Mouse (Mus musculus) cortical plate, adult 2 months (tissue): ENCODE data around the gene Wnt2b.

Source experiments
- CTCF ChIP-seq: fragments of 200-500 bp; IDR thresholded peaks from 2 replicates; pipeline ENCODE4 v1.5.1; 2011; ENCODE audit warnings: mild to moderate bottlenecking, control low read depth, low read length; ENCODE audit not compliant: insufficient read depth; ENCODE audit errors: extremely low read depth
- POLR2A ChIP-seq: fragments of 200-500 bp; IDR thresholded peaks from 2 replicates; pipeline ENCODE4 v1.6.1; 2011; ENCODE audit warnings: mild to moderate bottlenecking, low read length, control low read depth; ENCODE audit not compliant: insufficient read depth; ENCODE audit errors: extremely low read depth

DNA sequence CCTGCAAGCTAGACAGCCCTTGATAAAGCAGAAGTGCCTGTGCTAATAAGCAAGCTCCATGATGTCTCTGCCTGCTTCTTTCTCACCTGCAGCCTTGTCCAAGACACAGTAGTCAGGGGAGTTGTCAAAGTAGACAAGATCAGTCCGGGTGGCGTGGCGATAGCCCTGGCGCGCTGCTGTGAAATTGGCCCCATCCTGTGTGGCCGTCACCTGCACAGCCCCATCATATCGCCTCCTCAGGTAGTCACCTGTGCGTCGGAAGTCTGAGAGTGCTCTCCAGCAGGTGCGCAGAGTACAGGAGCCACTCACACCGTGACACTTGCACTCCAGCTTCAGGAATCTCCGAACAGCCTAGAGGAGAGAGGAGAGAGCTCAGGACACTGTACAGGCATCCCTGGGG lies 10.8 kb downstream of the Wnt2b start:
- TF ChIP-seq CTCF: no peak
- TF ChIP-seq POLR2A: no peak
